Mouse (Mus musculus) olfactory bulb, adult 2 months (tissue): Measurements from ENCODE around the gene AW011738.

Experiments used
- CTCF ChIP-seq: fragments of 200-500 bp; IDR thresholded peaks from 2 replicates; pipeline ENCODE4 v1.5.1; 2012; ENCODE audit warnings: low read depth, mild to moderate bottlenecking, low read length, moderate library complexity; ENCODE audit not compliant: insufficient read depth
- POLR2A ChIP-seq: fragments of 200-500 bp; IDR thresholded peaks from 2 replicates; pipeline ENCODE4 v1.6.1; 2012; ENCODE audit warnings: mild to moderate bottlenecking, low read depth, low read length, moderate library complexity; ENCODE audit not compliant: insufficient read depth

- no peak for TF ChIP-seq CTCF
- TF ChIP-seq POLR2A: no peak
Observed at GRCm38 (mm10) chr4:156216196-156216595, 13.1 kb downstream of the AW011738 start.
